Mouse (Mus musculus) liver, embryonic 16.5 days (tissue): ENCODE measurements around the gene Cdh11. TPM values are rescaled to one million over a fixed set of nuclear protein-coding genes. Genes with fewer than 3 reads are reported as not detected.

Experiments
- microRNA-seq: library from miRNA; unstranded; fragments of <30 nt; microRNA quantifications from one replicate; pipeline ENCODE4, GENCODE M21; 2016
- polyA plus RNA-seq: library from polyadenylated mRNA; unstranded; fragments of >200 nt; fragmentation: Nextera tagmentation; extraction: Ambion mirVana; gene quantifications from 2 replicates; pipeline ENCODE4 v1.2.1, GENCODE M21; 2015

Cdh11 gene
- polyA plus RNA-seq, 1 experiment from 2014 or later: 1.5 TPM

Small RNAs within 50 kb of the gene (microRNA-seq; reads per million reads assigned to microRNA genes)
- not detected for gene Gm26301
